Mouse (Mus musculus) forebrain, embryonic 13.5 days (tissue): ENCODE results near the gene Adad2. TPM values are rescaled to one million over a fixed set of nuclear protein-coding genes. Genes with fewer than 3 reads are reported as not detected.

Experiments
- ATAC-seq: fragments of 200-750 bp; cut with Nextera tagmentation; 2 replicates; pipeline ENCODE4 v1.8.0; 2017
- H3K27ac ChIP-seq: fragments of 300-500 bp; sonication (generic); 2 replicates; pipeline ENCODE4 v1.5.1; 2015; ENCODE audit warnings: inconsistent platforms, mild to moderate bottlenecking, moderate library complexity
- H3K27me3 ChIP-seq: fragments of 300-500 bp; sonication (generic); 2 replicates; pipeline ENCODE4 v1.6.1; 2015; ENCODE audit warnings: mild to moderate bottlenecking, inconsistent platforms
- H3K36me3 ChIP-seq: fragments of 300-500 bp; sonication (generic); 2 replicates; pipeline ENCODE4 v1.6.1; 2015; ENCODE audit warnings: mild to moderate bottlenecking, inconsistent platforms; ENCODE audit not compliant: poor library complexity, severe bottlenecking
- H3K4me1 ChIP-seq: fragments of 300-500 bp; sonication (generic); 2 replicates; pipeline ENCODE4 v1.6.1; 2015; ENCODE audit warnings: inconsistent platforms
- H3K4me2 ChIP-seq: fragments of 300-500 bp; sonication (generic); 2 replicates; pipeline ENCODE4 v1.6.1; 2015; ENCODE audit warnings: inconsistent platforms, mild to moderate bottlenecking, moderate library complexity
- H3K4me3 ChIP-seq: fragments of 300-500 bp; sonication (generic); 2 replicates; pipeline ENCODE4 v1.5.1; 2015; ENCODE audit warnings: mild to moderate bottlenecking, inconsistent platforms
- H3K9ac ChIP-seq: fragments of 300-500 bp; sonication (generic); 2 replicates; pipeline ENCODE4 v1.6.1; 2015; ENCODE audit warnings: mild to moderate bottlenecking, inconsistent platforms
- H3K9me3 ChIP-seq: fragments of 300-500 bp; sonication (generic); replicated peaks from 2 replicates; pipeline ENCODE4 v1.6.1; 2016; ENCODE audit warnings: inconsistent platforms
- WGBS: fragments of 180-500 bp; shearing (Covaris S2); methylation state at CpG from one replicate; pipeline ENCODE4 v1.1.7; 2015; 5-methylcytosine and 5-hydroxymethylcytosine counted together
- polyA plus RNA-seq: library from polyadenylated mRNA; unstranded; fragments of >200 nt; fragmentation: Nextera tagmentation; extraction: Ambion mirVana; gene quantifications from 2 replicates; pipeline ENCODE4 v1.2.1, GENCODE M21; 2015

Gene Adad2
- polyA plus RNA-seq, 1 experiment from 2014 or later, result not detected

DNA sequence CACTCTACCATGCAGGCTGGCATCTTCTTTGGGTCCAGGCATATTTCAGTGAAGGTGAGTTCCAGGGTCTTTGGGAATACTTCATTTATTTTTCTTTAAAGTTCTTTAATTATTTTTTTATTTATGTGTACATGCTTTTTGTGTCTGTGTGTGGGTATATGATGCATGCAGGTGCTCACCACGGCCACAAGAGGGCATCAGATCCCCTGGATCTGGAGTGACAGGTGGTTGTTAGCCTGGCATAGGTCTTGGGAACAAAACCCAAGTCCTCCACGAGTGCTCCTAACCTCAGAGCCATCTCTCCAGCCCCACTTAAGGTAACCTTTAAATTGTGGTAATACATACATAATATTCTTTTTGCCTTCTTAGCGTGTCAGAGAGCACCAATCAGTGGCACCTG lies 33.6 kb downstream of the Adad2 start:
- no peaks in the 10 kb centered on the region for H3K27me3 ChIP-seq

DNA sequence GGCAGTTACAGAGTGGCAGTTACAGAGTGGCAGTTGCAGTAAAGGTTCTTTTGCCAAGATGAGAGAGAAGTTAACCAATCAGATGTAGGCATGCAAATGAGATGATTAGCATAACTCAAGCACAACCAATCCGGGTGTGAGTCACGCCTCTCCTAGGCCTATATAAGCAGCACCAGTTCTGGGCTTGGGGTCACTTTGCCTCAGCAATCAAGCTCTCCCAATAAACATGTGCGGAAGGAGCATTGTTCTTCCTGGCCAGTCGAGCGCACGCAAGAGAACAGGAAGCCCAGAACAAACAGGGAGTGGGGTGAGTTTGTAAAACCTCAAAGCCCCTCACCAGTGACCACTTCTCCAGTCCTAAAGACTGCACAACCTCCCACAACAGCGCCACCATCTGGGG lies 34.3 kb downstream of the Adad2 start:
- no peak overlapping the region for H3K27ac ChIP-seq
- ATAC-seq, result no peak
- H3K9me3 ChIP-seq, result peaks cover 11% of the 10 kb centered on the region; the same call in 1 of the 2 replicates
- no peaks in the 10 kb centered on the region for H3K36me3 ChIP-seq
- H3K27me3 ChIP-seq, result no peaks in the 10 kb centered on the region
- no peak overlapping the region for H3K4me2 ChIP-seq
- 80% methylated on average over 7 of the region's 7 CpGs for whole genome bisulfite sequencing
- no peaks in the 10 kb centered on the region for H3K4me1 ChIP-seq
- no peak overlapping the region for H3K4me3 ChIP-seq
- H3K9ac ChIP-seq, result no peak overlapping the region

More for the DNA sequence above, 33.6 kb downstream of the Adad2 start:
- Histone ChIP-seq H3K4me1 (no peaks in the 10 kb centered on the region), H3K4me2 (no peak overlapping the region), H3K27ac (no peak overlapping the region), H3K9me3 (peaks cover 11% of the 10 kb centered on the region; the same call in 1 of the 2 replicates), H3K9ac (no peak overlapping the region), H3K36me3 (no peaks in the 10 kb centered on the region), H3K4me3 (no peak overlapping the region)
- 77% methylated on average over 3 of the region's 3 CpGs for WGBS
- ATAC-seq, result no peak

DNA sequence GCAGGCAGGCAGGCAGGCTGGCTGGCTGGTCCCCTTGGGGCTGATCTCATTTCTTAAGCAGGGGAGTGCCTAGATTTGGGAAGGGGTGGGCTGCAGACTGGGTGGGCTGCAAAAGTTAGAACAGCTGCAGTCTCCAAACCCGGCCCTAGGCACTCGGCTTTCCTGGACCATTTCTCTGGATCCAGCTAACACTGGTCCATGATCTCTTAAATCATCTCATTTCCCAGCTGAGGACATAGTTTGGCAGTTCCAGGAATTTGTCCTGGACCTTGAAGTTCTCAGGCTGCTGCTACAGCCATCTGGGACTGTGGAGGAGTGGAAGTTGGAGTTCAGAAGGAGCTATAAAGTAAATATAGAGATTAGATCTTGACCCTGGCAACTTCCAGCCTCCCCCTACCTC lies 38.8 kb downstream of the Adad2 start:
- no peak for ATAC-seq
- WGBS, result 69% methylated on average over 2 of the region's 2 CpGs
- H3K4me3 ChIP-seq, result no peak overlapping the region
- H3K36me3 ChIP-seq, result no peaks in the 10 kb centered on the region
- no peak overlapping the region for H3K27ac ChIP-seq
- no peak overlapping the region for H3K4me2 ChIP-seq
- no peak overlapping the region for H3K9ac ChIP-seq
- H3K27me3 ChIP-seq, result no peaks in the 10 kb centered on the region; the same call in 1 of the 2 replicates
- no peaks in the 10 kb centered on the region for H3K4me1 ChIP-seq
- peaks cover 8% of the 10 kb centered on the region; the same call in 1 of the 2 replicates for H3K9me3 ChIP-seq

DNA sequence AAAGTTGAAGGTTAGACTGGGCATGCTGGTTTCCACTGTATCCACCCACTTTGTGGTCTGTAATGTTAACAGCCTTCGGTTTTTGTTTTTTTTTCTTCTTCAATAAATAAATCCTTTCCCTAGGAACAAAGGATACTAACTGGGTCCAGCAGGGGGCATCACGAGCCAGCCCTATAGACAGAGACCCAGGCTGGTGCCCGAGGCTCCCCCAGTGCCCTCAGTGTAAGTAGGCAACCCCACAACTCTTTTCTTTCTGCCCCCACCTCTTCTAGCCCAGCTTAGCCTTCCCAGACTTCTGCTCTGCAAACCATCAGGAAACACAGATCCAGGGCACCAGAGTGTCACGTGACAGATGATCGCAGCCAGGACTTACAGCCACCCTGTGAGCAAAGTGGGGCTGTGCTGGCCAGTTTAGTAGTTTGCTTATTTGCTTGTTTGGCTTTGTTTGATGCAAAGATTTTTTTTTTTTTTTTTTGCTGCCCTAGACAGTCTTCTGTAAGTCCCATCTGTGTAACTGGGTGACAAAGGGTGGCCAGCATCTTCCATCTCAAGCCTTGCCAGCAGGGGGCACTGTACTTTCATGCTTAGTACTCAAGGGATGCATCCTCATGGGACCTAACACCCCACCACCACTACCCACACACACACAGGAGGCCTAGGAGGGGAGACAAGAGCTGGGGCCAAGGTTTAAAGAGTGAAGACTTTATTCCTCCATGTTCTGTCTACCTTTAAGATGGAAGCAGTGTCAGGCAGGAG lies 44.3 kb downstream of the Adad2 start:
- 57% methylated on average over 5 of the region's 5 CpGs for WGBS

DNA sequence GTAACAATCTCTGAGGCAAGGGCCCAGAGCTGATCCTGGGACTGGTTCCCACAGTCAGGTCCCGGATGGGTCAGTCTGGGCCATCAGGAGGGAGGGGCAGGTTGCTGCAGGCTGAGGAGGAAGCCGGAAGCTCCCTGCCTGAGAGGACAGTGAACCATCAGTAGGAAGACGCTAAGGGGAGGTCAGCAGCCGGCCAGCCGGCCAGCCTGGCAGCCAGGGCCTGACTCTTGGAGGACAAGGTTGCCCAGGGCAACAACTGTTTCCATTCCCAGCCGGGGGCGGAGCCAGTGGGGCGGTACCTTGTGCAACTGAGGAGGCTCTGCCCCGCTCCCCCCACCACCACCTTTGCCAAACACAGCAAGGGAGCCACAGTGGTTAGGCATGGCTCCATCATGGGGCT lies 48.5 kb downstream of the Adad2 start:
- H3K4me2 ChIP-seq, result no peak overlapping the region
- peaks cover 4% of the 10 kb centered on the region; the same call in 1 of the 2 replicates for H3K27me3 ChIP-seq
- H3K4me3 ChIP-seq, result no peak overlapping the region
- no peak for ATAC-seq
- H3K9ac ChIP-seq, result 0 out of 2 replicates have a peak overlapping the region, but pooled peaks have one; percentile 23
- H3K4me1 ChIP-seq, result peaks cover 6% of the 10 kb centered on the region
- 5% methylated on average over 9 of the region's 9 CpGs for WGBS
- H3K36me3 ChIP-seq, result no peaks in the 10 kb centered on the region
- H3K27ac ChIP-seq, result no peak overlapping the region
- 0 out of 2 replicates have a peak, but pooled peaks cover 3% of the 10 kb centered on the region for H3K9me3 ChIP-seq

More for the DNA sequence above, 44.3 kb downstream of the Adad2 start:
- H3K4me2 ChIP-seq, result no peak overlapping the region
- H3K4me3 ChIP-seq, result no peak overlapping the region
- peaks cover 6% of the 10 kb centered on the region for H3K4me1 ChIP-seq
- 0 out of 2 replicates have a peak, but pooled peaks cover 3% of the 10 kb centered on the region for H3K9me3 ChIP-seq
- no peaks in the 10 kb centered on the region for H3K36me3 ChIP-seq
- ATAC-seq, result no peak
- no peak overlapping the region for H3K9ac ChIP-seq
- H3K27me3 ChIP-seq, result no peaks in the 10 kb centered on the region; the same call in 1 of the 2 replicates
- H3K27ac ChIP-seq, result no peak overlapping the region

DNA sequence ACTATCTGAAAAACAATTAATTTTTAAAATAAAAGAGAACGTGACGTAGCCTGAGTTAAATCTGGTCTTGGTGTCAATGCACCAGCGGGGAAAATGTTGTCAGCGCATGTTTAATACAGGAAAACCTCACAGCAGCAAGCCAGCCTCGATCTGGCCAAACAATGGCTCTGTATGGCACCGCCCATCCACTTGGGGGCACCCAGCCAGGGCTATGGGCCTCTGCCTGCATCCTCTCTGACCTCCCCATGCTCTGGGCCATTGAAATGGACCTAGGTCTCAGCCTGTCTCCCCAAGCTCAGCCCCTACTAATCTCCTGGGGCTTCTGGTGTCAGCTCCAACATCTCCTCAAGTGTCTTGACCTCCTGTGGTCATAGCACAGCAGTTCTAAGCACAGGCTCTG lies 49.3 kb downstream of the Adad2 start:
- Histone ChIP-seq H3K4me1 (peaks cover 6% of the 10 kb centered on the region), H3K4me2 (no peak overlapping the region), H3K27ac (no peak overlapping the region), H3K36me3 (no peaks in the 10 kb centered on the region), H3K9me3 (0 out of 2 replicates have a peak, but pooled peaks cover 3% of the 10 kb centered on the region), H3K4me3 (no peak overlapping the region), H3K27me3 (peaks cover 7% of the 10 kb centered on the region), H3K9ac (no peak overlapping the region)
- whole genome bisulfite sequencing, result 65% methylated on average over 6 of the region's 6 CpGs
- no peak for ATAC-seq

DNA sequence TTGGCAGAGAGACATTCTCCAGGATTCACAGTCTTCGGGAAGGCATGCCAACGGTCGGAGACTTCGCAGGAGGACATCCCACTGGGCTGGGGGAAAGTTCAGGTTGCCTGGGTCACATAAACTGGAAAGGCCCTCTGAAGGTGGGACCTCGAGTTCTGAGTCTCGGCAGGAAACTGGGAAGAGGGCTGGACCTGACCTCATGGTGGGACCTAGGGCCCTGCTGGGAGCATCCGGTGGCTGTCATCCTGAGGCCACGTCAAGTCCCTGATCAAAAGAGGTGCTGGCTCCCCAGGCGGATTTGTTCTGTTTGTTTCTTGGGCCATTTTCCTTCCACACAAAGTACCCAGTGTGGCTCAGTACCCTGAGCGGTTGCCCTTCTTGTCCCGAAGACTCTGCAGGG lies 50.9 kb downstream of the Adad2 start:
- Histone ChIP-seq H3K36me3 (no peaks in the 10 kb centered on the region), H3K9me3 (no peaks in the 10 kb centered on the region), H3K27ac (no peak overlapping the region), H3K27me3 (peaks cover 9% of the 10 kb centered on the region), H3K4me1 (peaks cover 6% of the 10 kb centered on the region), H3K4me2 (no peak overlapping the region), H3K4me3 (no peak overlapping the region), H3K9ac (no peak overlapping the region)
- no peak for ATAC-seq
- WGBS, result 77% methylated on average over 11 of the region's 11 CpGs

DNA sequence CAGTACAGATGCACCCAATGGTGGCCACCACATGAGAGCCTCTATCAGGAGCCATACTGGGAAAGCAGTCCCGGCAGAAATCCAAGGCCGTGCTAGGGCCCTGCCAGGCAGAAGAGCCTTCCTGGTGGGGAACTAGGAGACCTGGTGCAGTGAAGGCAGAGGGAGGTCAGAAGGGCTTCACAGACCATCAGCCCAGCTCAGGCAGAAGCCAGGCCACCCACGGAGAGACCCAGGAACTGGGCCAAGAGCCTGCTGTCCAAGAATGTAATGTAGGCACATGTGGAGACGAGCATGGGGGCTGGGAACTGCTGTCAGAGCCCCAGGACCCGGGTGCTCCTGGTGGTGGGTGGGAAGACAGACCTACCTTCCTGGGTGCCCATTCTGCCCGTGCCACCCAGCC lies 52.7 kb downstream of the Adad2 start:
- Histone ChIP-seq H3K4me3 (no peak overlapping the region), H3K4me2 (no peak overlapping the region), H3K36me3 (no peaks in the 10 kb centered on the region), H3K9me3 (no peaks in the 10 kb centered on the region), H3K27me3 (peaks cover 9% of the 10 kb centered on the region), H3K9ac (no peak overlapping the region), H3K4me1 (peaks cover 6% of the 10 kb centered on the region), H3K27ac (no peak overlapping the region)
- ATAC-seq, result no peak
- 80% methylated on average over 6 of the region's 6 CpGs for WGBS

Other genes with a start within 250 kb of the Adad2 start
- 11.0 and 11.1 TPM in 2 replicates for gene Mlycd, start 217.9 kb upstream of the Adad2 start, polyA plus RNA-seq
- 0.14 and 0.37 TPM in 2 replicates for gene Osgin1, start 178.6 kb upstream of the Adad2 start, polyA plus RNA-seq
- 13.3 and 15.3 TPM in 2 replicates for gene Necab2, start 166.0 kb upstream of the Adad2 start, polyA plus RNA-seq
- gene Slc38a8, start 111.0 kb upstream of the Adad2 start, polyA plus RNA-seq, result not detected in 2 replicates
- 67.2 and 70.5 TPM in 2 replicates for gene Mbtps1, start 54.0 kb upstream of the Adad2 start, polyA plus RNA-seq
- 109 and 130 TPM in 2 replicates for gene Hsdl1, start 37.6 kb upstream of the Adad2 start, polyA plus RNA-seq
- 0.19 and 0.62 TPM in 2 replicates for gene Dnaaf1, start 37.5 kb upstream of the Adad2 start, polyA plus RNA-seq
- gene Taf1c, start 7.5 kb upstream of the Adad2 start, polyA plus RNA-seq, result 15.2 and 16.8 TPM in 2 replicates
- 0.17 TPM in 1 of 2 replicates, not detected in the other for gene Kcng4, start 22.9 kb downstream of the Adad2 start, polyA plus RNA-seq
- gene Wfdc1, start 53.6 kb downstream of the Adad2 start, polyA plus RNA-seq, result 0.76 and 1.7 TPM in 2 replicates
- gene Atp2c2, start 87.3 kb downstream of the Adad2 start, polyA plus RNA-seq, result not detected in 2 replicates
- gene Tldc1, start 165.7 kb downstream of the Adad2 start, polyA plus RNA-seq, result 11.6 and 14.4 TPM in 2 replicates
- gene Cotl1, start 227.8 kb downstream of the Adad2 start, polyA plus RNA-seq, result 92.3 and 99.6 TPM in 2 replicates
- 10.8 and 12.6 TPM in 2 replicates for gene Klhl36, start 249.5 kb downstream of the Adad2 start, polyA plus RNA-seq